Mouse (Mus musculus) bone marrow, adult 2 months (tissue): ENCODE results near the gene Scn4a. TPM values are rescaled to one million over a fixed set of nuclear protein-coding genes. Genes with fewer than 3 reads are reported as not detected.

Source experiments
- H3K27ac ChIP-seq: fragments of 200-500 bp; 2 replicates; pipeline ENCODE4 v1.5.1; 2012; ENCODE audit warnings: low read depth, mild to moderate bottlenecking, control low read depth, inconsistent platforms, low read length; ENCODE audit not compliant: control insufficient read depth, poor library complexity, insufficient read depth
- H3K4me1 ChIP-seq: fragments of 200-500 bp; 2 replicates; pipeline ENCODE4 v1.6.1; 2011; ENCODE audit warnings: low read length; ENCODE audit not compliant: control insufficient read depth, insufficient read depth
- H3K4me3 ChIP-seq: fragments of 200-500 bp; replicated peaks from 2 replicates; pipeline ENCODE3; 2011; ENCODE audit warnings: mild to moderate bottlenecking, low read depth, low read length, control low read depth; ENCODE audit not compliant: control insufficient read depth
- CTCF ChIP-seq: fragments of 200-500 bp; IDR thresholded peaks from 2 replicates; pipeline ENCODE4 v1.5.1; 2011; ENCODE audit warnings: low read length, control low read depth; ENCODE audit not compliant: control insufficient read depth, insufficient read depth
- POLR2A ChIP-seq: fragments of 200-500 bp; IDR thresholded peaks from 2 replicates; pipeline ENCODE4 v1.6.1; 2011; ENCODE audit warnings: low read depth, mild to moderate bottlenecking, control low read depth, low read length, borderline replicate concordance; ENCODE audit not compliant: control insufficient read depth
- WGBS: fragments of 180-500 bp; shearing (Covaris S2); methylation state at CpG from one replicate; pipeline ENCODE4 v1.1.7; 2018; 5-methylcytosine and 5-hydroxymethylcytosine counted together
- polyA plus RNA-seq: library from polyadenylated mRNA; stranded (reverse); fragments of >200 nt; gene quantifications from 2 replicates; pipeline ENCODE4 v1.2.4, GENCODE M21; 2011; ENCODE audit warnings: low replicate concordance; ENCODE audit not compliant: missing spikeins, insufficient read depth, insufficient read length

Gene Scn4a
- polyA plus RNA-seq, 1 experiment: 1.6 TPM

GRCm38 (mm10) chr11:106314333-106314812 is 38.7 kb downstream of the Scn4a start, which contains the start of gene Cd79b:
TSS of gene Cd79b (minus strand) at chr11:106314762.
- Histone ChIP-seq H3K4me3 (peak within 1 kb of the TSS; percentile 90), H3K27ac (peak within 1 kb of the TSS; percentile 89), H3K4me1 (peaks cover 9% of the 10 kb centered on the region; the same call in 1 of the 2 replicates)
- 8% methylated on average over 9 of the region's 9 CpGs for WGBS
- TF ChIP-seq POLR2A: peak; percentile 69
- TF ChIP-seq CTCF: no peak

- Histone ChIP-seq H3K4me1 (peaks cover 7% of the 10 kb centered on the region; the same call in 1 of the 2 replicates), H3K27ac (peak overlapping the region; percentile 89), H3K4me3 (peak overlapping the region; percentile 90)
- TF ChIP-seq POLR2A (0 out of 2 replicates have a peak, but pooled peaks have one; percentile 19), CTCF (no peak)
- 17% methylated on average over 5 of the region's 5 CpGs for WGBS
Observed at GRCm38 (mm10) chr11:106313533-106313932, 39.6 kb downstream of the Scn4a start.

DNA sequence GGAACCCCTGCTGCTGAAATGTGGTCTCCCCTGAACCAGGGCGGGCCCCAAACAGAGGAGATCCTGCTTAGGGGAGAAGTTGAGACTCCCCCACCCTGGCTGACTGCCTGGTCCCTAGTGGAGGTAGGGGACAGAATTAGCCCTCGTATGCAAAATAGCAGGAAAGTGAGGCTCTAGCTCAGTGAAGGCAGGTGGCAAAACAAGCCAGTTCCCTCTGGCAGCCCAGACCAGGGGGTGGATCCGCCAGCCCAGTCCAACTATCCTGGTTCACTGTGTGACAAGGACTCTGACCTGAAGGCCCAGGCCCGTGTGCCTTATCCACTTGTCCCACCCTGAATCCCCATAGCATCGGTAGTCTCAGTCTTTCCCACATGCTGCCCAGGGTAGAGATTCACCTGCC is 43.0 kb downstream of the Scn4a start:
- 60% methylated on average over 5 of the region's 5 CpGs for whole genome bisulfite sequencing
- TF ChIP-seq CTCF (no peak), POLR2A (peak; percentile 77; the same call in 1 of the 2 replicates)
- Histone ChIP-seq H3K4me1 (no peaks in the 10 kb centered on the region; the same call in 1 of the 2 replicates), H3K27ac (peak overlapping the region; percentile 92), H3K4me3 (peak overlapping the region; percentile 46)

DNA sequence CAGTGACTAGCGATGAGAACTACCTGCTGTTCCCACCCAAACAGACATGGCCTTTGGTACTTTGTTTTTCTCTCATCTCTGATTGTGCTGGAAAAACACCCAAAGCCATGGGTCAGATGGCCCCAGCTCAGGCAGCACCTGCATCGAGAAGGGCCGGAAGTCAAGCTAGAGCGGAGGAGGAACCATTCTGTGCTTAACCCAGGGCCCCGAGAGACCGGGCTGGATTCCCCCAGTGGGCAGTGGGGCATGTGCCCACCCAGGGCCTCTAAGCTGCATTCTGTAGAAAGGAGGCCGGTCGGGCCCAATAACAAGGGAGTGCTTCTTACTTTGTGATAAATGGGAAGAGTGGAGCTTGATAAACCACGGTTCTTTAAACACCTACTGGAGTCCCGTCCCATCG is 44.9 kb downstream of the Scn4a start:
- Histone ChIP-seq H3K27ac (peak overlapping the region; percentile 79), H3K4me3 (no peak overlapping the region), H3K4me1 (no peaks in the 10 kb centered on the region; the same call in 1 of the 2 replicates)
- TF ChIP-seq POLR2A (peak; percentile 44; the same call in 1 of the 2 replicates), CTCF (no peak)
- 63% methylated on average over 11 of the region's 11 CpGs for WGBS

- H3K27ac ChIP-seq: peak overlapping the region; percentile 47; the same call in 1 of the 2 replicates
- 70% methylated on average over 5 of the region's 5 CpGs for WGBS
- H3K4me3 ChIP-seq: no peak overlapping the region
- TF ChIP-seq CTCF: no peak
- no peak for TF ChIP-seq POLR2A
- H3K4me1 ChIP-seq: no peaks in the 10 kb centered on the region; the same call in 1 of the 2 replicates
Observed at GRCm38 (mm10) chr11:106307432-106307831, 45.7 kb downstream of the Scn4a start.

- Histone ChIP-seq H3K27ac (peak overlapping the region; percentile 42), H3K4me1 (no peaks in the 10 kb centered on the region; the same call in 1 of the 2 replicates), H3K4me3 (no peak overlapping the region)
- TF ChIP-seq POLR2A: no peak
- 71% methylated on average over 9 of the region's 9 CpGs for WGBS
Observed at GRCm38 (mm10) chr11:106306758-106307157, 46.3 kb downstream of the Scn4a start.

DNA sequence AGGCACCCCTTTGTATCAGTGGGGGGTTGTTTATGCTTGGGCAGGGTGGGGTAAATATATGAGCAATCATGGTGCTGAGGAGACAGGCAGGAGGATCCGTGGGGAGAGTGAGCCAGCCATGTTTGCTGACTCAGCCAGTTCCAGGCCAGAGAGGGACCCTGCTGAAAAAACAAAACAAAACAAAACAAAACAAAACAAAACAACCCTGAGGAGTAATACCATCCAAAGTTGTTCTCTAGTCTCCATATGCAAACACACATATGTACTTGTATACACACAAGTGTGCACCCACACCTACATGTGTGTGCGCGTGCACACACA is 47.1 kb downstream of the Scn4a start:
- Histone ChIP-seq H3K4me1 (no peaks in the 10 kb centered on the region; the same call in 1 of the 2 replicates), H3K4me3 (no peak overlapping the region), H3K27ac (peak overlapping the region; percentile 40)
- no peak for TF ChIP-seq CTCF
- no peak for TF ChIP-seq POLR2A
- WGBS: 82% methylated on average over 3 of the region's 3 CpGs

DNA sequence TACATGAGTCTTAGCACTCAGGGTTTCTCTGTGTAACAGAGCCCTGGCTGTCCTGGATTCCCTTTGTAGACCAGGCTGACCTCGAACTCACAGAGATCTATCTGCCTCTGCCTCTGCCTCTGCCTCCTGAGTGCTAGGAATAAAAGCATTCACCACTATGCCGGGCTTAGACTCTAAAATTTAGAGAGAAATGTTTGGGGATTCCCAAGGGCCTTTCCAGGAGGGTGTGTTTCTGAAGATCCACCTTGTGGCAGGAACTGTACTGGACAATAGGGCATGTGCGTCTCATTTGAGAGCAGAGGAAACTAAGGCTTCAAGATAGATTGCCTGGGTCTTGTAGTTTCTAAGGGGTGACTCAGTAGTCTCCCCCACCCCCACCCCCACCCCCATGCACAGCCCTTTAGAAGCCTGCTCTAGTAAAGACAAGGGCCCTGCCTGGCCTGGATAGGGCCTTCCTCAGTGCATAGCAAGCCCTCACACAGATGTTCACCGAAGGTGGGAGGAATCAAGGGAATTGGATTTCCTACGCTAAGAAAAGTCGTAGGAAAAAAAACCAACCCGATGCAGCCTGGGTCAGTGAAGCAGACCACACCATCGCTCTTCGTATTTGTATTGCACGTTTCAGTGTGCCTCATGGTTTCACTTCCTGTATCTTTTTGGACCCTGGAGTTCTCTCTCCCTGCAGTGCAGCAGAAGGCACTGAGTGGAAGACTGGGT is 47.6 kb downstream of the Scn4a start:
- TF ChIP-seq CTCF (no peak), POLR2A (no peak)
- Histone ChIP-seq H3K27ac (peak overlapping the region; percentile 68), H3K4me3 (no peak overlapping the region), H3K4me1 (no peaks in the 10 kb centered on the region; the same call in 1 of the 2 replicates)
- 45% methylated on average over 10 of the region's 10 CpGs for WGBS
